Mouse (Mus musculus) CD4-positive, CD25-positive, alpha-beta regulatory T cell, adult 4 months (primary cell): ENCODE results near the gene Tstd2. TPM values are rescaled to one million over a fixed set of nuclear protein-coding genes. Genes with fewer than 3 reads are reported as not detected.

Source experiments
- ATAC-seq: one replicate; pipeline ENCODE4 v1.8.0; 2017
- polyA plus RNA-seq, 2 experiments: library from polyadenylated mRNA; unstranded; fragments of 100-300 nt; shearing (Covaris generic); gene quantifications; one replicate each; pipeline ENCODE4 v1.2.1; 2017

The Tstd2 gene
- polyA plus RNA-seq, 2 experiments from 2014 or later = 31.1 to 32.8 TPM

DNA sequence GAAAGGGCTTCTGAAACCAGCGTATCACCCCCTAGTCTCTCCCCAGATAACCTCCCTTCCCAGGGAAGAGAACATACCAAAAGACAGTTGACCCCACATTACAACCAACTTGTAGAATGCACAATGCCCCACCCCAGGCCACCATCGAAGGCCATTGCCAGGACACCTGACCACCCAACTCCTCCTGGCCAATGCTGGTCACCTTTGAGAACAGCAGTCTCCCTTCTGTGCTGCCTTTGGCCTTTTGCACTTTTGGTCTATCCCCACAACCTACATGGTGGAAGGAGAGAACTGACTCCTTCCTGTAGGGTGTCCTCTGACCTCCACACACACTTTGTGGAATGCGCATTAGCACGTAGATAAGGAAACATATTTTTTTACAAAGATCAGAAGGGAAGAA, 21.0 kb downstream of the Tstd2 start:
- no peak for ATAC-seq

DNA sequence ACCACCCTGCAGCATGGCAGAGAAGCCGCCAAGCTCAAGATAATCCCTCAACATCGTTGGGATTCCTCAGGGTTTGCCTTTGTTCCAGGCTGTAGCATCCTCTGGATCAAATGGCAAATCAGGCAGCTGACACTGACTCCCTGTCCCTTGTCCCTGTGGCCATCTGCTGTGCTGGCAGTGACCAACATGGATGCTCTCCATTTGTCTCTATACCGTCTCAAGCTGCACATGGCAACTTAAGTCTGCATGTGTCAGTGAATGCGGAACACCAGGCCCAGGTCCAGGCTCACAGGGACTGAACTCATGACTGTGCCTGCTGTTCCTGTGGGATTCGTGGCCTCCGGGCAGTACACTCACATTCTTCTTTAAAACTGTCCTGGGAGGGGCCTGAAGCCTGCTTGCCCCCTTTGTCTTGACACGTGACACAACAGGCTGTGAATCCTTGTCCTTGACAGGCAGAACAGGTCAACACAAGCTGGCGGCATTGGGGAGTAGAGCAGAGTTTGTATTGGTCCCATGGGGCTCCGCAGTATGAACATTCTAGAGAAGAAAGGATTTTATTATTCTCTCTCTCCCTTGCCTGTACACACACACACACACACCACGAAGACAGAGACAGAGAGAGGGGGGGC, 21.8 kb downstream of the Tstd2 start:
- no peak for ATAC-seq

DNA sequence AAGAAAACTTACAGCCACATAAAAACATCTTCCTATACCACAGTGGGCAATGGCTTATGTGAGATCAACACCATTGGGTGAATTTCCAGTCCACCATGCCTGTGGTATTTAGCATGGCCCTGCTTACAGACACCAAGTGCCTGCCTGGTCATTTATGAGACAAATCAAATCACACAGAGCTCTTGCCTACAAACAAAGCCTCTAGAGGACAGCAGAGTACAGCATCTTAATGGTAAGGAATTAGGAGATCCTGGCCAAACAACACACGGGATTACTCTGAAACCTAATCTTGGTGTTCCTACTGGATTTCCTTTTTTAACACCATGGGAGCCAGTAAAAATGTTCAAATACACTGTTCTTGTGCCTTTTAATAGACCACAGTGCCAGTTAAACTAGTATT, 23.2 kb downstream of the Tstd2 start:
- no peak for ATAC-seq

DNA sequence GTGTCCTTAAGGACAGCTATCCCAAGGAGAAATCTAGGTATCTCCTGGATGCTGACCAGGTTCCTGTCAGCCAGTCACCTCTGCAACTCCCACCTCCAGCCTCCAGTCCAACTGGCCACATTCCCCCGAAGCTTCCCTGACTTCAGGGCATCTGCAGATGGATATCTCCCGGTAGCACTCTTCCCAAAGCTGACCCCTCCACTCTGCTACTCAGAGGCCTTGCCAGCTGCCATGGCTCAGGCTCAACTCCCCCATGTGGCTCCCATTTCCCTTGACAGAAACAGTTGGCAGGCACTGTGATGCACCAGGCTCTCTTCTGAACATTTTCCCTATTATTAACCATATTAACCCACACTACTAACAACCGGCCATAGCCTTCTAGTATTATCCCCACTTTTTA, 27.1 kb downstream of the Tstd2 start:
- ATAC-seq = no peak

DNA sequence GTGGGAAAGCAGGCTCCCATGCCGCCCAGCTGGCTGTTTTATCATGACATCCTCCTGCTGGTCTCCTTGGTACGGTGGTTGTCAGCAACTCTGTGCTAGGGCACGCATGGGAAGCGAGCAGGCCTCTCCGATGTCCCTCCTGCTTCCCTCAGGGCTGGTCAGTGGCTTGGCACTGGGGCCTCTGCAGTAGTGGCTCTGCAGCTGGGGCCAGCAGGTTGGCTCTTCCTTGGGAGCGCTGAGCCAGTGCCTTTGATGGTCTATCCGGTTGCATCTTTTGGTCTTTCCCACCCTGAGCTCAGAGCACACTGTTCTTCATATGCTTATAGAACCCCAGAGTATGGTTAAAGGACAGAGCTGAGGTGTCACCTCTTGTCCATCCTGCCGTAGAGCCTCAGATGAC, 28.4 kb downstream of the Tstd2 start:
- no peak for ATAC-seq

DNA sequence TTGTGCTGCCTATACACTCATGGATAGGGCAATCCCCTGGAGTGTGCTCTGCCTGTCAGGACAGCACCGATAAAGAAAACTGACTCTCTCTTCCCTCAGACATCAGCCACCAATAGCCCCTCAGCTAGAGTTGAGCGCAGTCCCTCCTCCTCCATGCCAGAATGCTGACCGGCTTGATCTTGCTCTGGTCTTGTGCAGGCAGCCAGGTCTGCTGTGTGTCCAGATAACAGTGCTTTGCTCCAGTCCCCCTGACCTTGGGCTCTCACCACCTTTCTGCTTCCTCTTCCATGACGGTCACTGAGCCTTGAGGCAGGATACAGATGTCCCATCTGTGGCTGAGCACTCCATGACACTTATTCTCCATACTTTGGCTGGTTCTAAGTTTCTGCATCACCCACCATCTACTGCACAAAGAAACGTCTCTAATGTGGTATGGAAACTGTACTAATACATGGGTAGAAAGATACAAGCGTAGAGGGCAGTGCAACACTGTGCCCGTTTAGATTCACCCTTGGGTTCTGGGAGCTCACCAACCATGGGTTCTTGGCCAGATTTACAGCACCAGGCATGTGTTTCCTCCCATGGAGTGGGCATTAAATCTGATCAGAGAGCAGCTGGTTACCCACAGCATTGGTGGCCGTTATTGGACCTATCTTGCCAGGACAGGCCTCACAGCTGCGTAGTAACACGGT, 36.3 kb downstream of the Tstd2 start:
- ATAC-seq = no peak

DNA sequence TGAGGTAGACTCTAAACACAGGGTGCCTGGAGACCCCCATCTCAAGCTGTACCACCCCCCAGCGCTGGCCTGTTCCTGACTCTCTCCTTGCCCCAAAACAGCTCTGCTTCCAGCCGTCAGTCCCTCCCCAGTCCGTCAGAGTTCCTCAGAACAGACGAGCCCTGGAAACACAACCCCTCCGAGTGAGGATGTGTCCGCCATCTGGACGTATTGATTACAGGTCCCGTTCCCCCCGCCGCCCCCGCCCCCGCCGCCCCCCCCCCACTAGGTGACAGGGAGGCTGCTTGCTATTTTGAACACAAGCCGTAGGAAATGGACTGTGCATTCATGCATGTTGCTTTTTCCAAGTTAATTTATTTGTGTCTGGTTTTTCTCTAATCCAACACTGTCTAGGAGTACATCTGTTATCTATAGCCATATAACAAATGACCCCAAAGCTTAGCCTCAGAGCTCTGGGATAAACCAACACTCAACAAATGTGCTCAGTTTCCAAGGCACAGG, 37.2 kb downstream of the Tstd2 start:
- no peak for ATAC-seq

DNA sequence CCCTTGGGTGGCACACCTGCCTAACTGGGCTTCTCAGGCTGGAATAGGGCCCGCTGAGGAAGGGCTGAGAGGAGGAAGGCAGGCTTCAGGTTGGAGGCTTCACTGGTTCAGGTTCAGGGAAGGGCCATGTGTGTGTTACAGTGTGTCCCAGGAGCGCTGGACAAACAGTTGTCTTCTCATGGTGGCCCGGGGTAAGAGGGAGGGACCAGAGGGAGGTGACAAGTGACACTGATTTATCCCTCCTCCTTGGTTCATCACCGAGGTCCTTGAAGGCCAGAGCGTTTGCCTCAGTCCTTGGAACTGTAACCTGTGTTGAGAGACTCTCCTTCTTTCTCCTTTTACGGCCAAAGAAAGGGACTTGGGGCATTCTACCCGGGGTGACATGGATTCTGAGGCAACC, 38.0 kb downstream of the Tstd2 start:
- ATAC-seq = no peak

DNA sequence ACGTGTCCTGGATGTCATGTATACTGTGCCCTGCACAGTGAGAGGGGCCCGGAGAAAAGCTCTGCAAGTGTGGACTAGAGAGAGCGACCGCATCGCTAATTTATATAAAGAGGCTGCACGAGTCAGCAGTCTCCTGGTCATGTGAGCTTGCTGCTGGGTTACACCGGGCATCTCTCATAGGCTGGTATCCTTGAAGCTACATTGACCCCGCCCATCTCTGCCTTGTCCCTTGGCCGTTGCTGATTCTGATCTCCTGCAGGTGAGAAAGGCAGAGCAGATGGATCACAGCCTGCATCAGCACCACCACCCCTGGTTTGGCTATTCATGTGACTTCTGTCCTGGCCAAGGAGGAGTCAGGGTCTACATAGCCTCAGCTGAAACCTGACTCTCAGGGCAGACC, 39.4 kb downstream of the Tstd2 start:
- no peak for ATAC-seq

DNA sequence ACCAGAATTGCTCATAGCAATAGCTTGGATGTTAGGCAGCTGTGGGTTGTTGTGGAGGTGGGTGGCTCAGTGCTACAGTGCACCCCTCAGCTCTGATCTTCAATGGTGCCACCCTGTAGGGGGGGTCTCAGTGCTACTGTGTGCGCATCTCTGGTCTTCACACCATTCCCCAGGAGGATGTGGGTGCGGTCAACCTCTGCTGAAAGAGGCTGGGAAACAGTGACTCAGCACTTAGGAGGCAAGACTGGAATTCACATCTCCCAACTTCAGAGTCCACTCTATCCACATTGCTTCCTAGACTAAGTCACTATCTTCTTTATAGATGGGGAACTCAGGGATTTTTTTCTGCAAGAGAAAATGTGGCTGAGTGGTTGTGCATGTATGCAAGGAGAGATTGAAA, 40.9 kb downstream of the Tstd2 start:
- peak; percentile 22 for ATAC-seq

DNA sequence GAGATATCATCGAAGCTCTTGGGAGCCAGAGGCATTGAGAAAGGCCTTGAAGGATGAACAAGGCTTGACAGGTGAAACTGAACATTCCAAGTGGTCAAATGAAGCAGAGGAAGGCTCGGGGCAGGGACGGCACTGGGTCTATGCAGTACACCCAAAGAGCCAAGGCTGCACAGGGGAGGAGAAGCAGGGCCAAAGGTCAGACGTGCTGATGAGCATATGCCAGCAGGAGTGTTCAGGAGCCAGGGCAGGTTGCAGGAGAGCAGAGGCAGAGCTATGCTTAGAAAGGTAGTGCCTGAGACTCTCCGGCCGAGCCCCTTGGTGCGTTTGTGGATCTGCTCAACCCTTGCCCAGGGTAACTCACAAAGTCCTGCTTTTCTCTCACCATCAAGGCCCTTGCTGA, 41.9 kb downstream of the Tstd2 start:
- no peak for ATAC-seq

DNA sequence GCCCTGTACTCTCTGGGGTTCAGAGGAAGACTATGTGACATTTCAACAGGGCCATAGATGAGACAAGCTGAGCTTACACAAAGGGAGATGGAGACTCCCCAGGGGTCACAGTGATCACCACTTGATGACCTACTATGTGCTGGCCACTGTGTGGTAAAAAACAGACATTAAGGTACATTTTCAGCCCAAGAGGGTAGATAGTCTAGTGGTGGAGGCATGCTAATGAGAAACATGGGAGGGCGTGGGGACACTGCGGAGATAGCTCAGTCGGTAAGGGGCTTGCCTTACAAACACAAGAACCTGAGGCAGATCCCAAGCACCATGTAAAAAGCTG, 42.7 kb downstream of the Tstd2 start:
- ATAC-seq = no peak

DNA sequence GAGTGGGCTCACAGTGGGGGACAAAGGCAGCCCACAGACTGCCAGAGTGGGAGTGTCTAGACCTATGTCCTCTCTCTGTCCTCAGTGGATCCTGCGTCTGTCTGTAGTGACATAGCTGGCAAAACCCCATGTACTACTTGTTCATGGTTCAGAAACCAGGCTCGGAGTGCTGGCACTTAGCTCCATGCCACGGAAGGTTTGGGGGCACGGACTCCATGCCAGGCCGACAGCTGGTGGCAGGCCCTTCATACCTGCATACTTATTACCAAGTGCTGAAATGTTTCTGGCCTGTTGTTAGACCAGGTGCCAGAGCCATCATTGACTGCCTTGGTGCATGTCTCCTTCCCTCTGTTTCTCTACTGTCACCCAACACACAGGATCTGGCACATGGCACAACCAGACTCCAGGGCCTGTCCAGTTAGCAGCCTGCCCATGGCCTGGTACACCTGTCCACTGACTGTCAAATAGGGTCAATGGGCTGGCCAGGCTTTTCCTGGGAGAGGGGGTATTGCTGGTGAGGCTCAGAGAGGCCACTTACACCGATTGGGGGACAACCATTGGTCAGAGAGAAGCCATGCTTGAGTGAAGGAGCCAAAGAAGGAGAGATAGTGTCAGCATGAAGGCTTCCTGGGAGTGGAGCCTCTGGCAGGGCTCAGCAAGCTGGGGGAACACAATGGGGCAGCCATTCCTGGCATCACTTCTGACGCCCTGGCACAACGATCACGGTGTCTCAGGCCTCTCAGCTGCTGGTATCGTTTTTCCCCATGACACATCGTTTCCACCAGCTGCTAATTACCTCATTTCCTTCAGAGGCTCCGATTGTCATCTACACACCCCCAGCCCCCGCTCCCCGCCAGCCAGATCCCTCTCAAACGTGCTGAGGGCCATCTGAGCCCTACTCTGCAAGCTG, 43.3 kb downstream of the Tstd2 start:
- peak; percentile 84 for ATAC-seq

DNA sequence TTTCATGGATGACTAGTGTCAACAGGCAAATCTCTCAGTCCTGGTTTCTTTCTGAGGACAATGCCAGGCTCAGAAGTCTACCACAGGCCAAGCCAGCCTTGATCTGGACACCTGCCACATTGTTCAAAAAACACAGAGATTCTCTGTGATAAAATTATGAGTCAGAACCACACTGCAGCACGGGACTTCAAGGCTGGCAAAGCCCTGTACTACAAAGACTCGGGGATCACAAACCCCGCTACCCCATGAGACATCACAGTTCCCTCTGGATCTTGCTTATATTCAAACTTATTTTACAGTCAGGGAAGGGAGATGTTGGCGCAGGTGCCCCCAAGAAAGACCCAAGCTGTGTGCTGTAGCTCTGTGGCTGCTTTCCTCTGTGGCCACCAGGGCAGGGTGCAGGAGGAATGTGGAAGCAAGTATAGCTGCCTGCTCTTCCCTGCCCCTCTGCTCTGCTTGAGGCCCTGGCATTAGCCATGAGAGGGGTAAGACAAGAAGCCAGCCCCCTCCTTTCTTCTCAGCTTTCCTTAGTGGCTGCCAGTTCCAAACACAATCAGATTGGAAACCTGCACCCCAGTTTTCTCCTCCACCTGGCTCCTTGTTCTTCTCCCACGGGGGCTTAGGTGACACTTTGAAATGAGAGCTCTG, 45.9 kb downstream of the Tstd2 start:
- ATAC-seq = no peak

DNA sequence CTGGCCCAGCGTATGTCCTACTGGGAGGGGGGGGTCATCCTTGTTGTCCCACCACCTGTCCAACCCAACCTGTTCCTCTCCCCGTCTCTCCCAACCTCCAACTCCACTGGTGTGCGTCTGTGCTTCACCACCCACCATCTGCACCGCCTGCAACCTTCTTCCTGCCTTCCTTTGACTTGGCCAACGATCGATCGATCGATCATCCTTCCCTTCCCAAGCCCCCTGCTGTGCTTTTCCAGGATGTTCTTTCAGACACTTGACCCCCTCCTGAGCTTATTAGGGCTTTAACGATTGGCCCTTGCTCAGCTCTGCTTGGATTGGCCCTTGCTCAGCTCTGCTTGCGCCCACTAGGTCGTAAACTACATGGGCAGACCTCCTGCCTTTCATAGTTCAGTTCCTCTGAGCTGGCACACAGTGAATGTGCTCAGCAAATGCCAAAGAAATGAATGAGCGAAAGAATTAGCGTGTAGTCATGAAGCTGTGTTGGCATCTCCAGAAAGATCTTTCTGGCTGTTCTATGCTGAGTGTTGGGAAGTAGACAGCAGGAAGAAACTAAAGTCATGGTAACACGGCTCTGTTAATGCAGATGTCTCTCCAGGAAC, 48.9 kb downstream of the Tstd2 start:
- no peak for ATAC-seq

DNA sequence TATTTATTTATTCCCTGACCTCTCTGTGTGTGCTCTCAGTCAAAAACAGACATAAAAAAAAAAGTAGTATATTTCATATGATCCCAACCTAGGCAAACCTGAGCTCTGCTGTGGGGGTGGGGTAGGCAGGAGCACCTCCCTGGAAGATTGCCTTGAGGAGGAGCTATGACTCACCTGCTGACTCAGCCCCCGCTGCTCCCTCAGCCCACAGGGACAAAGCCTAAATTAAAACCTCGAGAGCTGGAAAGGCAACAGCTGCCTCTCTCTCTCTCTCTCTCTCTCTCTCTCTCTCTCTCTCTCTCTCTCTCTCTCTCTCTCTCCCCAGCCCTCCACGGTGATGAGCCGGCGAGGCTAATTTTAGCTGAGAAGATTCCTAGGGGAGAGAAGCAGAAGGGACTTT, 50.6 kb downstream of the Tstd2 start:
- no peak for ATAC-seq

DNA sequence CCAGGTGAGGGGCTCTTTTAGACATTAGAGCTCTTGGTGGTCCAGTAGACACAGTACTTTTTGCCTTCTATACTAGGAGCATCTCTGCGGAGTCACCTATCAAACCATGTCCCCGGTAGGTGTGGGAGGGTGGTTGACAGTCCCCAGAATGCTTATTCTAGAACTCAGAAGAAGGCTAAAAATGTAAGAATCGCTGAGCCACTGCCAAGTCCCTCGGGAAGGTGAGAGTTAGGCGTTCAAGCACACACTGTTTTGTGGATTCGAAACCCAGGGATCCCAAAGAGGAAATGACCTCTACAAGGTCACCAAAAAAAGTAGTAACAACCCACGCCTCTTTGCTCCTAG, 51.1 kb downstream of the Tstd2 start:
- ATAC-seq = no peak

DNA sequence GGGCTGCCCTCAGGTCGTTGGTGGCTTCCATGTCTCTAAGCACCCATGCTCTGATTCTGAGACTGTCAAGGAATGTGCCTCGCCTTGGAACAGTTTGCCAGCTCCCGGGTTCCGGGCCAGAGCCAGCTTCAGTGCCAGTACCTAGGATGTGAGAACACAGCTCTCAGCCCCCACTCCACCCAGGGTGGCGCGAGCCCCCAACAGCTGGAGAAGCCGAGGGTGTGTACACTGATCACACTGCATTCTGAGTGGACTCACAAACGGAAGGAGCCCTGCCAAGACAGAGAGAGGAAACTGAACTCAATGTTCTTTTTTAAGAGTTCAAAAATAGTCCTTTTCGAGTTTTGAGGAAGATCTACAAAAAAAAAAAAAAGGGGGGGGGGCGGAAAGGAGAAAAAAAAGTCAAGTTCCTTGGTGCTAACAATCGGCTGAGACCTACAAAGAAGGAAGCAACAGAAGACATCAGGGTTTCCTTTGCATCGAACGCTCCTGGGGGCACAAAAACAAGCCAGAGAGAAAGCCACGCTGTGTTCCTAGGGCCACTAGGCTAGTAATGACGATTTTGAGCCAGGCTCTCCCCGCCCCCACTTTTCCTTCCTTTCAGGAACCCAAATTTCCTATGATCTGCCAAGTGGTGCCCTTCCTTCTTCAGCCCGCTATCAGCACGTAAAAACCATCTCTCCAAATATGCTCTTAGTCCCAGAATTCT, 51.6 kb downstream of the Tstd2 start:
- ATAC-seq = no peak

DNA sequence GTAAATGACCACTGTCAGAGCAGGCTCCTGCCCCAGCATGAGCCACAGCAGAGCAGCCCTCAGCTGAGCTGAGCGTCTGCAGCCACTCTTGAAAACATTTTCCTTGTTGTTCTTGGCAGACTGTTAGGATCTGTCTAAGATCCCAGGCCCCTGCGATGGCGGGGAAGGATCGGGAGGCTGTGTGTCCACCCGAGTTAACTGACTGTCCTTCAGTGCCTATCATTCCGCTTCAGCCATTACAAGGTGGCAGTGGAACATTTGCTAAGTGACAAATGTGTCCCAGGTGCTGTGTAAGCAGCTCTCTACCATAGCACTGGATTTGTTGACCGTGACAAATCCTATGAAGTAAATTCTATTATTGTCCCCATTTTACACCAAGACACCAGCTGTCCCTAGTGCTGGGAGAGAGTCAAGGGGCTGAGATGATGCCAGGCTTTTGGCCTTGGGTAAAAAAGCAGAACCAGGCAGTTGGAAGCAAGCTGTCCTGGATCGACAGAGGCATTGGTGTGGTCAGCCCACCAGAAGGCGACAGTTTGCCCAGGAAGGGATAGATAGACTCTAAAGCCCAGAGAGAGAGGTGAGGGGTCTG, 53.2 kb downstream of the Tstd2 start:
- ATAC-seq = no peak

DNA sequence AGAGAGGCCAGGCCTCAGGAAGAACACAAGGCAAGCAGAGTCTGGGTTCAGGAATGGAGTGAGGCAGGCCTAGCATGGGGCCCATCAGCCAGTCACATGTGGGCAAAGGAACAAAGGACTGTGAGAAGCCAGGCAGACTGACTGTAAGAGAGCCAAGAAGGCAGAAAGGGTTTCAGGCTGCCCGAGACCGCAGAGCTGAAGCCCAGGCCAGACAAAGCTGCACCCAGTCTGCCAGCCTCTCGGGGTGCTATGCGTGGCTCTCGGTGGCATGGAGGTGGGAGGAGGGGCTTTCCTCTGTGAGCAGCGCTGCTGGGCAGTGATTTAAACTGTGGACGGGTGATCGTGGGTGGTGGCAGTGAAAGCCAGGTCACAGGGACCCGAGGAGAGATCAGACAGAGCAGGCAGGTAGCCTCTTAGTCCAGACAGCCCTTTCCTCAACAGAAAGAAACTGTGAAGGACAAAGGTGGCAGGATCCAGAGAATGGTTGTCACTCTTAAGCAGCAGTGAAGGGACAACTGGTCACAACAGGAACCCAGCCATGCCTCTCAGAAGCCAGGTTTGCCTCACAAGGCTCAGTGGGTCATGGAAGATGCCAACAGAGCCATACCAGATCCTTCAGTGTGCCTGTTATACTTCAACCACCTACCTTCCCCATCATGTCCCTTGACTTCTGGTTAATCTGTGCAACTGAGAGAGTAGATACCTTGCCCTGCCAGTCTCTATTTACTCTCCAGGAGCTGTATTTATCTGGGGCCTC, 53.9 kb downstream of the Tstd2 start:
- ATAC-seq = no peak

DNA sequence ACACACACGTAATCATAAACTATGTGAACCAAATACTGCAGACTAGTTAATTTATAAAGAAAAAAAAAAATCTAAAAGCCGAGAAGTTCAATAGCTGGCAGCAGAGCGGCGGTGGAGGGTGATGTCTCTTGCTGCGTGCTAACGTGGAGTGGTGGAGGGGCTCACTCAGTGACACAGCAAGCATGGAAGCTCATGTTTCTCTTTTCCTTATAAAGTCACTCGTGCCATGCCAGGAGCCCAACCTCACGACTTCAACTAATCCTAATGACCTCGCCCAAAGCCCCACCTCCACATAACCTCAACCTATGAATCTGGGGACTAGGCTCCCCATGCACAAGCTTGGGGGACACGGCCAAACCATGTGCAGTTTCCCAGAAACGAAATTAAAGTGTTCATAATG, 55.9 kb downstream of the Tstd2 start:
- ATAC-seq = no peak
